Mouse (Mus musculus) adrenal gland, postnatal 10 days (tissue): ENCODE data around the gene Ptger4. TPM values are rescaled to one million over a fixed set of nuclear protein-coding genes. Genes with fewer than 3 reads are reported as not detected.
A peak's percentile ranks its signal among the peaks of the same experiment; 100 is the strongest.

Source experiments
- DNase-seq: peaks from one replicate; pipeline ENCODE4 v3.0.0; 2021; ENCODE audit warnings: mixed read lengths
- long read RNA-seq, 2 experiments: library from polyadenylated mRNA; stranded (forward); transcript quantifications; one replicate each; pipeline ENCODE4 v2.0.0; 2021
- total RNA-seq, 2 experiments: library from RNA; stranded (reverse); gene quantifications; 2 replicates each; pipeline ENCODE4 v1.2.3; 2021

Gene Ptger4
- 1 to 10 TPM; 4.1 to 5.6 TPM for total RNA-seq
- long read RNA-seq, experiment 1, partial matches to known transcripts: 1 of 12 reads
- long read RNA-seq, experiment 1, other reads (novel, unspliced or antisense): 8 of 12 reads
- long read RNA-seq, experiment 2, partial matches to known transcripts: 0 of 3 reads
- long read RNA-seq, experiment 2, other reads (novel, unspliced or antisense): 1 of 3 reads

- DNase-seq: peak; percentile 94
Observed at GRCm38 (mm10) chr15:5243959-5244905, at the start of gene Ptger4. Gene Ptger4, minus strand, starts transcription at chr15:5244187.

- no peak for DNase-seq
Observed at GRCm38 (mm10) chr15:5288412-5288811, 44.4 kb upstream of the Ptger4 start.

DNA sequence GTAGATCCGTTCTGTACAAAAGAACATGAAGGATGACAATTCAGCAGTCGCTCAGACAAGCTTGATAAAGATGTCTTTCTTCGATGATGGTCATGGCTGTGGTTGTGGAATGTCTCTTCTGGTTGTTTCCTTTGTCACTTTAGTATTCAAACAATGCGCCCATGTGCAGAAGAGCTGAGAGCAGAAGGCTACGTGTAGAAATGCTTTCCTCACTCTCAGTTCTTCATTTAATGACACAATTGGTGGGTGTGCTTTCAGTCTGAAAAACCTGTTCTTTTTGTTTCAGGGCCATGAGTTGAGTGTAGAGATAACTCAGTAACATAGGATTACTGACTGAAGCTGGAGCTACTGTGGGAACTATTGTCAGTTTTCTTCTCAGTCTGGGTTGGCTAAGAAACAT is 43.1 kb upstream of the Ptger4 start:
- no peak for DNase-seq

DNA sequence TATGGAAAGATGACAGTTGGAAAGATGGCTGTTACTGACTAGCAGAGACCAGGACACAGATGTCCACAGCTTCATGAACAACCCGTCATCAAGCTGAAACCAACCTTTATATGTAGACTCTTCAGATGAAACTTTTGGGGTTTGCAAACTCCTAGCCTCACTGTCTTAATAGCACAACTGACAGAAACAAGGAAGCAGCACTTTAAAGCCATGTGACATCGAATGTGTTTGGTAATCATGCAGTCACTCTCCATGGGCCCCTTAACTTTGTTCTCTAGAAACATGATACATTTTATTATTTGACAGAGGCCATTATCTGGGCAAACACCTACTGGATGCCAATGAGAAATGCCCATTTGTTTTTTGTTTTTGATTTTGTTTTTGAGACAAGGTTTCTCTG is 37.3 kb upstream of the Ptger4 start:
- DNase-seq: no peak

DNA sequence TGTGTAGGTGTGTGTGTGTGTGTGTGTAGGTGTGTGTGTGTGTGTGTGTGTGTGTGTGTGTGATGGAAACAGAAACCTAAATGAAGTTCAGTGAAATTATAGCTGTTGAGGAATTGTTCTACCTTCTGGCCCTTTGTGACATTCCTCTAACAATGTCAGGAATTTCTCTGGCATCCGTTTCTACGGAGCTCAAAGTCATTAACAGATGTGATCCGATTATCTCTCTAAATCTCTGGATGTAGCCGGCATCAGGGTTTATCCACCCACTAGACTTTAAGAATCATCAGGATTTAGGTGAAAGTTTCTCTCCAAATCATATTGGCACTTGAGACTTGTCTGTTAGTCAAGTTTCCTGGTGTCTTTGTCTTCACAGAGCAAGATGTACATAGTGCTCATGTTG is 35.8 kb upstream of the Ptger4 start:
- no peak for DNase-seq

DNA sequence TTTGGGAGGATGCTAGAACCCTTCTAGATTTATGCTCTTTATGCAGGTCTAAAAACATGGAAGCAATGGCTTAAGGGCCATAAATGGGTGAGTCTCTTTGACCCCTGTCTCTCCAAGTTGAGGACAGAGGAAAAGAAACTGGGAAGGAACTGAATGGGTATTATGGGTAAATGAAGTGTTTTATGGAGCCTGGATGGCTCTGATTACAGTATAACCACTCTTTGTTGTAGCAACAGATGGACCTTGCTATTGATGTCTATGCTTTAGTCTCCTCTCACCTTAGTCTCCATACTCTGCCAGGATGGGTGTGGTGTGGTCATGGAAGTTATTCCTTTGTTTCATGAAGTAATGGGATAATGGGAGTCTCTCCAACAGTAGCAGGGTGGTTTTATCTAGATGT is 34.5 kb upstream of the Ptger4 start:
- DNase-seq: no peak

GRCm38 (mm10) chr15:5273981-5274380 is 30.0 kb upstream of the Ptger4 start:
- no peak for DNase-seq

GRCm38 (mm10) chr15:5266095-5266494 is 22.1 kb upstream of the Ptger4 start:
- no peak for DNase-seq

DNA sequence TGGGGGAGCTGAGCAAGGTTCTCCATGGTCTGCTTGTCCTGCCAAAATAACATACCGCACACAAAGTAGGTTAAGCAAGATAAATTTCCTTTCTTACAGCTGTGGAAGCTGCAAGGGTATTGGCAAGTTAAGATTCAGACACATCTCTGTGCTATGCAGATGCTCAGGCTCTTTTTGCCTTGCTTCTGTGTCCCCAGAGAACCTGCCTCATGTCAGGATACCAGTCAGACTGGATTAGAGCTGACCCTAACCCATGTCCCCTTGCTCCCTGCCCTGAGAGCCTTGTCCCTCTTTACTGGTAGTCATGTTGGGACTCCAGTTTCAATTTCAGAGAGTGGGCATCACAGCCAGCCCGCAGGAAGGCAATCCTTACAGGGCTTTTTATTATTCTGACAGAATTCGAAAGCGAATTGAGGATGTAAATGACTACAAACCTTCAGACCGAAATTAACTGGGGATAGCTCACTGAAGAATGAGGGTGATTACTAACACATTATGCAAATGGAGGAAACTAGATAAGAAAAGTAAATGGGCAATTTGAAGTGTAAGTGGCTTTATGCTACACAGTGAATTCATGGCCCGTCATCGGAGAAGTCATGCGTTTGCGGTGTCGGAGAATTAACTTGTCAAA is 19.0 kb upstream of the Ptger4 start:
- DNase-seq: no peak

- no peak for DNase-seq
Observed at GRCm38 (mm10) chr15:5262095-5262667, 18.2 kb upstream of the Ptger4 start.

DNA sequence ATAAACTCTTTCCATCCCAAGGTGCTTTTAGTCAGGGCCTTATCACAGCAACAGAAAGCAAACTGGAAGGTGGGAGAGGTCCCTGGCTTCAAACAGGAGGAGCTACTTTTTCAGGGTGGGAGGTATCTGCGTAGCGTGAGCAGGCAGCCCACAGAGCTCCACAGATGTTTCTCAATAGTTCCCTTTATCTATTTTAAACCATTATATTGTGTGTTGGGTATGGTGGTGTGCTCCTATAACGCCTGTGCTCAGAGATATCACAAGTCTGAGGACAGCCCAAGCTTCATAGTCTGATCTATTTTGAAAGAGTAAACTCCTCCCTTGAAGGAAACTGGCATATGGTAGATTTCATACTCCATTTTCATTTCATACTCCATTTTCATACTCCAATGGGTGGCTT is 17.0 kb upstream of the Ptger4 start:
- no peak for DNase-seq

DNA sequence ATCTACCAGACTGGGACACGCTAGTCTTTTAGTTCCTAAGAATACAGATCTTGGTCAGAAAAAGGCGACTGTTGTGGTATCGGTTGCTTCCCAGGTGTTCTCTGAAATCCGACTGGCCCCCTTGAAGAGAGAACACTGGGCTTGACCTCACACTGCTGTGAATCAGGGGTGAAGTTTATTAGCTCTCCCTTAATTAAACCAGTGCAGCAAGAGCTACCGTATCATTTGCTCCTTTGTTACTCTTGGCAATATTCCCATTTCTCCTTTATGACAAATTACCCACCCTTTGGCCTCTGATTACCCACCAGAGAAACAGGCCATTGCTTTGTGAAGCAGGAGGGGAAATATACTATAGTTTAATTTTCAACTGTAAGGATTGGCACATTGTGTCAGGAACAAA is 16.2 kb upstream of the Ptger4 start:
- DNase-seq: no peak

GRCm38 (mm10) chr15:5250182-5250581 is 6.2 kb upstream of the Ptger4 start:
- DNase-seq: no peak

DNA sequence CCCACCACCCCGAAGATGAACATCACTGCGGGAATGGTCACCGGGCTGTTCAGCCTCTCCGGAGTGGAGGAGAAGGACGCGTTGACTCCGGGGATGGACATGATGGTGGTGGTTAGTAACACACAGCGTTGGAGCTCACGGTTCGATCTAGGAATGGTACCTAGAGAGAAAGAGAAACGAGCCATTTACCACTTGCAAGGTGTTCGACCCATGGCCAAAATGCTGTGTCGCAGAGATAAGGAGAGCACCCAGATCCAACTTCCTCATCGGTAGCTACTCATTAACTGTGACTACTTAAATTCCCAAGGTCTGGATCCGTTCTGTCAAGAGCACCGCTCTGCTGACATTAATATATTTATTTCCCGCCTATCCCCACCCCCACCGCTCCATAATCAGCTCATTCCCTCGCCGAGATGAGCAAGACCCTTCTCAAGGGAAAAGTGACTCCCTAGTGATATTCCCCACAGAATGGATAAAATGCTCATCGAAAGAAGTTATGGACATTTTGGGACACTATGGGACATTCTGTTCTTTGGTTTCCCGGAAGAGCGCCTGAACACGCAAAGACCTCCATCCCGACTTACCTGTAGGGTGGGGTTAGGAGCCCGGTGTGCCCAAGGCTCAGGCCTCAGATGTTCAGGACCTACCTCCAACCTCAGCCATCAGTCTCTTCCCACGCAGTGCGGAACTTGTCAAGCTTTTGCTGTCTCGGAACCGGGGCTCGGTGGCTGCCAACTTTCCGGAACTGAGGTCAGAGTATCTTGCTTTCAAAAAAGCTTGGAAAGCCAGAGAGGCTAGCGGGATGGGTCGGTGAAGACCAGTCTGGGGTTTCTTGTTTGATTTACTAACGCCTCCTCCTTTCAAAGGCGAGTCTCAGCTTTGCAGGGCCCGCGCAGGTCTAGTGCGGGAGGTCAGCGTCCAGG is 690 bp downstream of the Ptger4 start:
- DNase-seq: no peak

DNA sequence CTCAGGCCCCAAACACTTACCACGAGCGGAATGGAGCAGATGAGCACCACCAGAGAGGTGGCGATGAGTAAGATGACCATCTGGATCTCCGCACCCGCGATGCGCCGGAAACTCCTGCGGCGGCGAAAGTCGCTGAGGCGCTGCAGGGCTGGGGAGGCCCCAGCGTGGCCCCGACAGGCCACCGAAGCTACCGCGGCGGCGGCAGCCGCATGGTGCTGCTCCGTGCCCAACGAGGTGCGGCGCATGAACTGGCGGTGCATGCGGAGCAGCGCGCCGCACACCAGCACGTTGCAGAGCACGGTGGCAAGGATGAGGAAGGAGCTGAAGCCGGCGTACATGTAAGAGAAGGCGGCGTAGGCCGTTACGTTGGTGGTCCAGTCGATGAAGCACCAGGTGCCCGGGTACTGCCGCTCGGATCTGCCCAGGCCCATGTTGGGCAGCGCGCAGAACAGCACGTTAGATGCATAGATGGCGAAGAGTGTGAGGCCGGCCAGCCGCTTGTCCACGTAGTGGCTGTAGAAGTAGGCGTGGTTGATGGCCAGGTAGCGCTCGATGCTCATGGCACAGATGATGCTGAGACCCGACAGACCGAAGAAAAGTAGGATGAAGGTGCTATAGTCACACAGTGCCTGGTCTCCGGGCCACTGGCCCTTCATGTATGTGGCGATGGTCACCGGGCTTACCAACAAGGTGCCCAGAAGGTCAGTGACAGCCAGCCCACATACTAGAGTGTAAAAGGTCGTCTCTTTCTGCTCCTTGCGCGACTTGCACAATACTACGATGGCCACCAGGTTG is 1.5 kb downstream of the Ptger4 start:
- DNase-seq: peak; percentile 40

GRCm38 (mm10) chr15:5241304-5242201 is 2.4 kb downstream of the Ptger4 start:
- peak; percentile 38 for DNase-seq

GRCm38 (mm10) chr15:5240360-5240759 is 3.6 kb downstream of the Ptger4 start:
- DNase-seq: no peak

GRCm38 (mm10) chr15:5239901-5240300 is 4.1 kb downstream of the Ptger4 start:
- DNase-seq: no peak

GRCm38 (mm10) chr15:5239361-5239760 is 4.6 kb downstream of the Ptger4 start:
- no peak for DNase-seq

- no peak for DNase-seq
Observed at GRCm38 (mm10) chr15:5238553-5238952, 5.4 kb downstream of the Ptger4 start.
